Mouse (Mus musculus) hindbrain, embryonic 11.5 days (tissue): ENCODE measurements around the gene Tekt3. TPM values are rescaled to one million over a fixed set of nuclear protein-coding genes. Genes with fewer than 3 reads are reported as not detected.

ENCODE experiments used
- ATAC-seq: fragments of 200-750 bp; cut with Nextera tagmentation; 2 replicates; pipeline ENCODE4 v1.8.0; 2017; ENCODE audit warnings: mild to moderate bottlenecking, moderate TSS enrichment, moderate library complexity; ENCODE audit not compliant: low FRiP score
- DNase-seq: peaks from one replicate; pipeline ENCODE4 v3.0.0-alpha.2; 2015; ENCODE audit warnings: low spot score
- H3K27ac ChIP-seq: fragments of 300-500 bp; sonication (generic); 2 replicates; pipeline ENCODE4 v1.5.1; 2014; ENCODE audit warnings: mild to moderate bottlenecking, low read depth, low read length
- H3K27me3 ChIP-seq: fragments of 300-500 bp; sonication (generic); 2 replicates; pipeline ENCODE4 v1.6.1; 2014; ENCODE audit warnings: mild to moderate bottlenecking, low read length, moderate library complexity, mixed read lengths; ENCODE audit not compliant: control insufficient read depth, insufficient read depth
- H3K36me3 ChIP-seq: fragments of 300-500 bp; sonication (generic); 2 replicates; pipeline ENCODE4 v1.6.1; 2014; ENCODE audit warnings: mild to moderate bottlenecking, low read length, moderate library complexity, mixed read lengths; ENCODE audit not compliant: control insufficient read depth, insufficient read depth
- H3K4me1 ChIP-seq: fragments of 300-500 bp; sonication (generic); replicated peaks from 2 replicates; pipeline ENCODE4 v1.6.1; 2014; ENCODE audit warnings: low read length, mixed read lengths; ENCODE audit not compliant: control insufficient read depth, insufficient read depth
- H3K4me2 ChIP-seq: fragments of 300-500 bp; sonication (generic); replicated peaks from 2 replicates; pipeline ENCODE4 v1.6.1; 2014; ENCODE audit warnings: mild to moderate bottlenecking, low read depth, low read length
- H3K4me3 ChIP-seq: fragments of 300-500 bp; sonication (generic); 2 replicates; pipeline ENCODE4 v1.5.1; 2014; ENCODE audit warnings: low read depth, low read length
- H3K9ac ChIP-seq: fragments of 300-500 bp; sonication (generic); 2 replicates; pipeline ENCODE4 v1.6.1; 2014; ENCODE audit warnings: low read depth, low read length
- H3K9me3 ChIP-seq: fragments of 300-500 bp; sonication (generic); 2 replicates; pipeline ENCODE4 v1.6.1; 2016; ENCODE audit warnings: low read length; ENCODE audit not compliant: control insufficient read depth
- WGBS: fragments of 180-500 bp; shearing (Covaris S2); extraction: QIAGEN DNeasy Blood & Tissue Kit; methylation state at CpG from one replicate; pipeline ENCODE4 v1.1.7; 2014; 5-methylcytosine and 5-hydroxymethylcytosine counted together
- polyA plus RNA-seq: library from polyadenylated mRNA; unstranded; fragments of >200 nt; fragmentation: Nextera tagmentation; extraction: Ambion mirVana; gene quantifications from 2 replicates; pipeline ENCODE4 v1.2.1, GENCODE M21; 2014

The Tekt3 gene
- polyA plus RNA-seq, 1 experiment from 2014 or later: 0.12 TPM

DNA sequence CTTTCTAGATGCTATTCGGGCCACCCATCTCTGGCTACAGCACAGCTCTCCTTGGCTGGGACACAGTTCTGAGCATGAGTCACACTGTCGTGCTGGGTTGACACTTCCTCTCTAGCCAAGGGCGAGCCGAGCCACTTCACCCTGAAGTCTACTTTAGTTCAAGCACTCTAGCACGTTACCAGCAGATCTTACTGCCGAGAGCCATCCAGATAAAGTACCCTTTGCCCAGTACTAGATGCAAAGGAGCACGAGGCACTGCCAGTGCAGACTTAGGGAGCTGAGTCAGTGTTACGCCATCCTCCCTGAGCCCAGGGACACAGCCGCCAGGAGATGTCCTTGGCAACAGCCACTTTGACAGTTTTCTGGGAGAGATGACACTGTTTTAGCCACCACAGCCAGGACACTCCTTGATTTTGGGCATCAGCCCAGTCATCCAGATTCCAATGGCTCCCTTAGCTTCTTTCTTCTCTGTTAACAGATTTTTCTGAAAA is 34.8 kb upstream of the Tekt3 start:
- H3K27me3 ChIP-seq: no peaks in the 10 kb centered on the region
- ATAC-seq: no peak

DNA sequence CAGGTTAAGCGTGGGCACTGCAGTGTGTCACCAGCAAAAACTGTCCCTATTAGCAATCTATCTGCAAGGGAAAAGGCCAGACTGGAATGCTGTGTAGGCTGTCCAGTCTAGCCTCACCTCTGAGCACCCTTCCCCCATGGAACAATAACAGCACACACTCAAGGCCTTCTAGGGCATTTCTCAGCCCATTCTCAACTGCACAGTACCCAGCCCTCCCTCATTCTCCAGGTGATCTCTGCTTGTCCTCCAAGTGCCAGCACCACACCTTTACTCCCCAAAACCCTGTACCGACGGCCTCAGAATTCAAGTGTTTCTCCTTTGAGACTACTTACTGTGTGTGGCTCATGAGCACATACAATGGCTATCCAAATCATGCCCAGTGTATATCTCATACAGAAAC is 33.3 kb upstream of the Tekt3 start:
- Histone ChIP-seq H3K4me1 (no peaks in the 10 kb centered on the region), H3K27me3 (no peaks in the 10 kb centered on the region), H3K27ac (no peak overlapping the region), H3K4me3 (no peak overlapping the region), H3K9me3 (no peaks in the 10 kb centered on the region), H3K9ac (no peak overlapping the region), H3K4me2 (no peak overlapping the region), H3K36me3 (no peaks in the 10 kb centered on the region)
- no peak for DNase-seq
- WGBS: 93% methylated on average over 3 of the region's 3 CpGs
- no peak for ATAC-seq

More for the DNA sequence above, 34.8 kb upstream of the Tekt3 start:
- 87% methylated on average over 9 of the region's 9 CpGs for WGBS
- no peaks in the 10 kb centered on the region for H3K36me3 ChIP-seq
- H3K4me3 ChIP-seq: no peak overlapping the region
- no peaks in the 10 kb centered on the region for H3K9me3 ChIP-seq
- H3K4me2 ChIP-seq: no peak overlapping the region
- DNase-seq: no peak
- H3K27ac ChIP-seq: no peak overlapping the region
- no peaks in the 10 kb centered on the region for H3K4me1 ChIP-seq
- no peak overlapping the region for H3K9ac ChIP-seq

DNA sequence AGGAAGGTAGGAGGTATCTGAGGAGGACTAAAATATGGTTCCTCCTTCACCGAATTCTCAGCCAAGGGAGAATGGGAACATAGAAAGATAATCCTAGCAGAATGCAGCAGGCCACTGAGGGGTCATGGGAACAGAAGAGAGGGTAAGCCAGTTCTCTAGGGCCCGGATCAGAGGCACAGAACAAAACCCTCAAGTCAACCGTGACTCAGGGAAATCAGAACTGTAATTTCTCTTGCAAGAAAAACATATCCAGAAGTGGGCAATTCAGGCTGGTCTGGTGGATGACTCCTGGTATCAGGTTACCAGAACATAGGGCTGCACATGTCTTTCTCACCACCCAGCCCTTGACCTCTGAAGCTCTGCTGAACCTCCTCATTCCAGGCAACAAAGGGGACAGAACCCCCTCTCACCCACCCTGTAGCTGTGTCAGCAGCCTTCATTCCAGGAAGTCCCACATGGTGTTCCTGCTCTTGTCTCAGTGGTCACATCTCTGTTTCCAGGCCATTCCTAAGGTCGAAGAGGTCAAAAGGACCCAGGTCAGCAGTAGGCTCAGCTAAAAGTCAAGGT is 32.2 kb upstream of the Tekt3 start:
- H3K27ac ChIP-seq: no peak overlapping the region
- ATAC-seq: no peak
- WGBS: 56% methylated on average over 4 of the region's 4 CpGs

DNA sequence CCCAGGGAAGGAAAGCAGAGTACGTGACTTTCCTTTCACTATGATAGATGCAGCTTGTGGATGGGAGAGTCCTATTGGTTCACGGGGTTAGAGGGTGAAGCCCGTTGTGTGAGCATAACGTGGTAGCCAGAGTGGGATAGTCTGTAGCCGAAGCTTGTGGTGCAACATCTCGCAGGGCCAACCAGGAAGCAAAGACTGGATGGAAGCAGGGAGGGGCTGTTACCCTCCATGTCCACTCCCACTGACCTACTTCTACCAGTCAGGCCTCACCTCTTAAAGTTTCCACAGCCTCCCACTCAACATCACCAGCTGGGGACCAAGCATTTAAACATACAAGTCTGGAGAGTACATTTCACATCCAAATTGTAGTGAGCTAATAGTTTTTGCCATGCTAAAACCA is 31.7 kb upstream of the Tekt3 start:
- ATAC-seq: no peak
- DNase-seq: no peak
- H3K4me3 ChIP-seq: no peak overlapping the region
- H3K27ac ChIP-seq: no peak overlapping the region
- H3K9ac ChIP-seq: no peak overlapping the region
- H3K4me2 ChIP-seq: no peak overlapping the region
- no peaks in the 10 kb centered on the region for H3K27me3 ChIP-seq
- H3K36me3 ChIP-seq: no peaks in the 10 kb centered on the region
- H3K9me3 ChIP-seq: no peaks in the 10 kb centered on the region
- 91% methylated on average over 6 of the region's 6 CpGs for WGBS
- no peaks in the 10 kb centered on the region for H3K4me1 ChIP-seq

More for the DNA sequence above, 32.2 kb upstream of the Tekt3 start:
- Histone ChIP-seq H3K9ac (no peak overlapping the region), H3K4me3 (no peak overlapping the region), H3K36me3 (no peaks in the 10 kb centered on the region), H3K4me2 (no peak overlapping the region), H3K27me3 (no peaks in the 10 kb centered on the region), H3K9me3 (no peaks in the 10 kb centered on the region), H3K4me1 (no peaks in the 10 kb centered on the region)
- DNase-seq: no peak

DNA sequence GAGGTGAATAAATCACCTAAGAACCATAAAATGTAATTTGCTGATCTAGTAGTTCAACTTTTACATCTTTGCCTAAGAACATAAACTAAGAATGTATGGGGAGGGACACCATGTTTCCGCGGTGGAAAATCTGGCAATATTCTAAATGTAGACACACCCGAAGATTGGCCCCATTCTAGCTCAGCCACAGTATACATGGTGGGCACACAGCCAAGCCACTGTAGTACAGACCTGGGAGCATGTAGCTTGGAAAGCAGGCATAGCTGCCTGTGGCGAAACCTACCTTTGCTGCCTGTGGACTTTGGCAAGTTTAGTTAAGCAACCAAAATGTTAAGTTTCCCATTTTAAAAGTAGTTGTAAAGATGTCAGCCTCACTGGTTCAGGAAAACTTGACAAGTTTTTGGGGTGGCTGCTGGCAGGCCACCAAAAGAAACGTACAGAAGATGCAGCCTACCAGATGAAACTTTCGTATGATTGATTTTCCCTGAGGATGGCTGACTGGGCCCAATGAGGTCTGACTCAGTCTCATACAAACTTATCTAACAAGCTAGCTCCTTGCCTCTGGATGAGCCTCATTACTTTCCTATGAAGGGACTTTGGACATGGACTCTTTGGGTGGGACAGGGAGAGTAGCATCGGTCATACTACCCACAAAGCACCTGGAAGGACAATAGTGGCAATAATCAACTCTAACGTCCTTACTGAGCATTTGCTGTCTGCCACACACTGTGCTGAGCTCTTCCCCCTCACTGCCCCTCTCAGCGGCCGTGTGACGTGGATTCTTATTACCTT is 25.8 kb upstream of the Tekt3 start:
- no peak for ATAC-seq

DNA sequence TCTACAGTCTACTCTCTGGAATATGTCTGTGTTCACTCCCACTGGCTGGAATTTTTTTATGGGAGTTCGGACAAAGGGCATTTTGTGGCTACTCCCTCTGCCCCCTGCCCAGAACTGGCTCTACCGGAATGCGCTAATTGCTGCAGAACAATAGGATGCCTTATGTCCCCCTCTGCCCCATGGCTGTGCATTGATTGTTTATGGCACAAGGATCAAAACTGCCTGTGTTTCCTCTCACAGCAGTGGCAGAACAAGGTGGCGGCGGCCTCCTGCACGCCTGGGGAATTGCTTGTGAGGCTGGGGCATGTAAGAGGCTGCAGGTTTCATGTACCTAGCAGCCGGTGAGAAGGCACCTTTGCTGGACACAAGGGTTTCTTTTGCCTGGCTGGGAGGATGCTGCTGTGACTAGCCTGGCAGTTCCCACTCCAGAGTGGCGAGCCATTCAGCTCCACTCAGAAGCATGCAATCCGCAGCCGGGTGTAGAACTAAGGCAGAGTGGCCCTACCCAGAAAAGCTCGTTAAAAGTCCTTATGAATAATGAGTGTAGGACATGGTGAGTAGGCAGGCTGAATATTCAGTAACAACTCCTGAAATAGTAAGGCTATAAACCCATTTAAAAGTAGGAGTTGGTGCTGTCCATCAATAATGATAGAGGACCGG is 21.3 kb upstream of the Tekt3 start:
- no peak for DNase-seq
- Histone ChIP-seq H3K36me3 (no peaks in the 10 kb centered on the region), H3K4me1 (0 out of 2 replicates have a peak, but pooled peaks cover 4% of the 10 kb centered on the region), H3K9ac (no peak overlapping the region), H3K27ac (0 out of 2 replicates have a peak overlapping the region, but pooled peaks have one; percentile 27), H3K4me2 (no peak overlapping the region), H3K4me3 (no peak overlapping the region), H3K9me3 (no peaks in the 10 kb centered on the region), H3K27me3 (no peaks in the 10 kb centered on the region)
- WGBS: 57% methylated on average over 12 of the region's 12 CpGs
- ATAC-seq: no peak

More for the DNA sequence above, 25.8 kb upstream of the Tekt3 start:
- H3K27ac ChIP-seq: no peak overlapping the region
- DNase-seq: no peak
- H3K27me3 ChIP-seq: no peaks in the 10 kb centered on the region
- H3K9me3 ChIP-seq: no peaks in the 10 kb centered on the region
- H3K4me2 ChIP-seq: no peak overlapping the region
- no peaks in the 10 kb centered on the region for H3K36me3 ChIP-seq
- no peak overlapping the region for H3K9ac ChIP-seq
- 83% methylated on average over 11 of the region's 11 CpGs for WGBS
- no peak overlapping the region for H3K4me3 ChIP-seq
- 0 out of 2 replicates have a peak, but pooled peaks cover 4% of the 10 kb centered on the region for H3K4me1 ChIP-seq

DNA sequence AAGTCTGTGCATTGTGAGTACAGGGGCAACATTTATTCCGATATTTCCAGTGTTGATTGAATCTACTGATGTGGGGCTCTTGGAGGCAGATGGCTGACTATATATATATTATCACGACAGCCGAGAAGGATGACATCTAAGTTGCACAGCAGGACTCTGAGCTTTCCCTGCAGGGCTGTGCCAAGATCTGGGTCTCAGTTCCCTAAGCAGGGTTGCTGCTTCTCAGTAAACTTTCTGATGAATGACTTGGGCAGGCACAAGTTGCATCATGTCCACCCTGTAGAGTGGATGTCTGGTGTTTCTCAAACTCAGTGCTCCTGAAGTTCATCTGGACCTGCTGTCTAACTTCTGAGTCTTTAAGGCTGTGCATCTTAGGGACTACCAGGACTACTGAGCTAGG is 15.7 kb upstream of the Tekt3 start:
- Histone ChIP-seq H3K9ac (no peak overlapping the region), H3K4me3 (no peak overlapping the region), H3K27ac (no peak overlapping the region), H3K4me1 (no peaks in the 10 kb centered on the region), H3K4me2 (no peak overlapping the region), H3K36me3 (no peaks in the 10 kb centered on the region), H3K27me3 (no peaks in the 10 kb centered on the region), H3K9me3 (no peaks in the 10 kb centered on the region)
- no peak for ATAC-seq
- WGBS: 77% methylated on average over 3 of the region's 3 CpGs
- DNase-seq: no peak

DNA sequence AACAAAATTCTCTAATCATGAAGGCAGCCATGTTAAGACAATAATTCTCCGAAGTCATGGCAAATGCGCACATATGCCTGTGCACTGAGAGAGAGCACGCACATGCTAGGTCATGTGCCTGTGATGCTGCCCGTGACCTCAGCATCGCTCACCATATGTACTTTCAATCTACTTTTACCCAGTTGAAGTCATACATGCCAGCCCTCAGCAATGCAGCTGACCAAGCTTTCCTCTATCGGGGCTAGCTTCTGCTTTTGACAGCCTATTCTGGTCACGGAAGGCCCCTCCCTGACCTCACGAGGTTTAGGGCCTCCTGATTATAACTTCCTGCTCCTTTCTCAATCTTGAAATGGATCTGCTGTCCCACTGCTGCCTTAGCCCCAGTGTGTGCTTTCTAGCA is 15.1 kb upstream of the Tekt3 start:
- no peak overlapping the region for H3K4me2 ChIP-seq
- H3K4me3 ChIP-seq: no peak overlapping the region
- WGBS: 90% methylated on average over 8 of the region's 8 CpGs
- H3K27ac ChIP-seq: no peak overlapping the region
- no peaks in the 10 kb centered on the region for H3K36me3 ChIP-seq
- H3K9ac ChIP-seq: no peak overlapping the region
- no peaks in the 10 kb centered on the region for H3K9me3 ChIP-seq
- no peaks in the 10 kb centered on the region for H3K27me3 ChIP-seq
- no peaks in the 10 kb centered on the region for H3K4me1 ChIP-seq
- DNase-seq: no peak
- no peak for ATAC-seq
